Mouse (Mus musculus) layer of hippocampus, adult 2 months (tissue): Measurements from ENCODE around the gene Pdia5. TPM values are rescaled to one million over a fixed set of nuclear protein-coding genes. Genes with fewer than 3 reads are reported as not detected.
A peak's percentile ranks its signal among the peaks of the same experiment; 100 is the strongest.

Source experiments
- DNase-seq, 2 experiments: peaks; one replicate each; pipeline ENCODE4 v3.0.0; 2022; ENCODE audit warnings: low spot score in 2 of 2
- H3K27ac ChIP-seq: fragments of 200-600 bp; 2 replicates; pipeline ENCODE4 v1.8.1; 2022
- H3K4me3 ChIP-seq: fragments of 200-600 bp; 2 replicates; pipeline ENCODE4 v1.8.1; 2022; ENCODE audit warnings: mild to moderate bottlenecking
- CTCF ChIP-seq: fragments of 200-600 bp; conservative IDR thresholded peaks from 2 replicates; pipeline ENCODE4 v1.8.1; 2022; ENCODE audit warnings: antibody characterized with exemption, mild to moderate bottlenecking, moderate library complexity
- long read RNA-seq, 2 experiments: library from polyadenylated mRNA; stranded (forward); transcript quantifications; one replicate each; pipeline ENCODE4 v2.0.0; 2021; ENCODE audit warnings: borderline mapping rate in 2 of 2
- total RNA-seq, 2 experiments: library from RNA; stranded (reverse); gene quantifications; 2 replicates each; pipeline ENCODE4 v1.2.3; 2021

The Pdia5 gene
- total RNA-seq = 1 to 10 TPM; 3.0 to 3.8 TPM
- long read RNA-seq, experiment 1, partial matches to known transcripts = 1 of 2 reads
- long read RNA-seq, experiment 1, other reads (novel, unspliced or antisense) = 1 of 2 reads
- long read RNA-seq, experiment 2 = 0 reads

GRCm38 (mm10) chr16:35490231-35491070 is at the start of gene Pdia5:
TSS of gene Pdia5 (minus strand) at chr16:35490873.
- TF ChIP-seq CTCF = no peak
- peak; percentile 85 to 92 for DNase-seq
- Histone ChIP-seq H3K27ac (peak within 1 kb of the TSS; percentile 28; the same call in 1 of the 2 replicates), H3K4me3 (peak within 1 kb of the TSS; percentile 82)

DNA sequence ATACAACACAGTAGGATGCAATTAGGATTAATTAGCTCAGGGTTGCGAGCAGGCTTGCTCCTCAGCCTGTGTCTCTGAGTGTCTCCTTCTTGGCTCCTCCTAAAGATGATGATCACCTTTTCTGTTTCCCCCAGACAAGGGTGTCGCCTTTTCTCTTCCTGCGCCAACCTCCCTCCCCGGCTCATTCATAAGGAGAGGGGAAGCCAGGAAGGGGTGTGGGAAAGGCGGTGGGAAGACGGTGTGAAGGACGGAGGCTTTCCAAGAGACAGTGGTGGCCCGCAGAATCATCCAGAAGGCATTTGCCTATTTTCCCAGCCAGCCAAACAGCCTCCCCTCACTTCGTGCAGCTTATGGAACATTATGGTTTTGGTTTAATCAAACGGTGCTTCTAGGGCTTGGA is 48.4 kb upstream of the Pdia5 start:
- Histone ChIP-seq H3K4me3 (no peak overlapping the region), H3K27ac (no peak overlapping the region)
- no peak for DNase-seq
- TF ChIP-seq CTCF = no peak

- Histone ChIP-seq H3K27ac (no peak overlapping the region), H3K4me3 (no peak overlapping the region)
- no peak for DNase-seq
- TF ChIP-seq CTCF = no peak
These were observed 47.0 kb upstream of the Pdia5 start for GRCm38 (mm10) chr16:35537651-35538050.

- no peak for DNase-seq
These were observed 44.0 kb upstream of the Pdia5 start for GRCm38 (mm10) chr16:35534630-35535029.

DNA sequence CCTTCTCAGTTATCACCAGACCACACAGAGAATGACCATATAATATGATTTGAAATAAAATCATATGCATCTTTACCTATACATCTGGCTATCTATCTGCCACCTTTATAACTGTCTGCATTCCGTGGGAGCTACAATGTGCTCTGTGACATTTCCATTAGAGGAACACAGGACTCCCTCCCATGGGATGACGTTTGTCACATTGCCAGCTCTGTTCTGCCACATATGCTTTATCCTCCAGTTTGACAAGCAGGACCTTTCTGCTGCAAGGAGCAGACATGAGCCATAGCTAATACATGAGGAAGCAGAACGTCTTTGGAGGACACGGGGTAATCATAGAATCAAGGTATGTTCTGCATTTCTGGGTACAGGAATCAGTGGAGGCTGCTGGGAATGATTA is 33.5 kb upstream of the Pdia5 start:
- no peak overlapping the region for H3K4me3 ChIP-seq
- no peak for TF ChIP-seq CTCF
- no peak for DNase-seq
- H3K27ac ChIP-seq = no peak overlapping the region

More at GRCm38 (mm10) chr16:35534630-35535029, 44.0 kb upstream of the Pdia5 start:
- no peak overlapping the region for H3K27ac ChIP-seq
- no peak overlapping the region for H3K4me3 ChIP-seq
- no peak for TF ChIP-seq CTCF

GRCm38 (mm10) chr16:35519245-35519644 is 28.6 kb upstream of the Pdia5 start:
- DNase-seq = no peak
- Histone ChIP-seq H3K4me3 (no peak overlapping the region), H3K27ac (no peak overlapping the region)
- no peak for TF ChIP-seq CTCF

- Histone ChIP-seq H3K27ac (no peak overlapping the region), H3K4me3 (no peak overlapping the region)
- no peak for TF ChIP-seq CTCF
- no peak for DNase-seq
These were observed 27.6 kb upstream of the Pdia5 start for GRCm38 (mm10) chr16:35517976-35518951.

GRCm38 (mm10) chr16:35515977-35516612 is 25.4 kb upstream of the Pdia5 start:
- DNase-seq = no peak
- Histone ChIP-seq H3K27ac (no peak overlapping the region), H3K4me3 (no peak overlapping the region)
- TF ChIP-seq CTCF = no peak

DNA sequence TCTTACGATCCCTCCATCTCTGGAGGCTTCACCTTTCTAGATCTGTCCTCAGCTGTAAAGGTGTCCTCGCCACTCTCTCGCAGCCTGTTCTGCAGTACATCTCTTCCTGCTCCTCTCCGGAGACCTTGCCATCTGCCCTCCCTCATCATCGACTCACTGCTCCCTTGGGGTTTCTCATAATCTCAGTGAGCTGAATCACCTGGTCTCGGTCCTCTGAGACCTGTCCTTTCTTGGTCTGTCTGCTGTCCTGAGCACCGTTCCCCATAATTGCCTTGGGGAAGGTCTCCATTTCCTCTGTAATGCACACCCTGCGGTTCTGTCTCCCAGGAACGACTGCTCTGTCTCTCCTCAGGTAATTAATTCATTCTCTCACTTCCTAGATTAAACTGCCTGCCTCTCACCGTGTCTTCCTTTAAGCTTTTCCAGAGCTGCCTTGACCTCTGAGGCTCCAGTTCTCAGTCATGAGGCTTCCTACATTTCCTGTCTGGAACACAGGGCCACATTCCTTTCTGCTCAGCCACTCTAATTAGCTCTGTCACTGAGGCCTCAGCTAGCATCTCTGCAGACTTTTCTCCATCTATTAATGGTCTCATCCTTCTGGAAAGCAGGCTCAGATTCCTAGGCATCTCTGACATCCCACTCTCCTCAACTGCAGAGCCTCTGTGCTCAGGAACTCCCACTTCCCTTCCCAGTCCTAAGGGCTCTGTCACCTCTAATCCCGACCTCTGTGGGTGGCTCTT is 18.8 kb upstream of the Pdia5 start:
- no peak for TF ChIP-seq CTCF
- H3K27ac ChIP-seq = no peak overlapping the region

DNA sequence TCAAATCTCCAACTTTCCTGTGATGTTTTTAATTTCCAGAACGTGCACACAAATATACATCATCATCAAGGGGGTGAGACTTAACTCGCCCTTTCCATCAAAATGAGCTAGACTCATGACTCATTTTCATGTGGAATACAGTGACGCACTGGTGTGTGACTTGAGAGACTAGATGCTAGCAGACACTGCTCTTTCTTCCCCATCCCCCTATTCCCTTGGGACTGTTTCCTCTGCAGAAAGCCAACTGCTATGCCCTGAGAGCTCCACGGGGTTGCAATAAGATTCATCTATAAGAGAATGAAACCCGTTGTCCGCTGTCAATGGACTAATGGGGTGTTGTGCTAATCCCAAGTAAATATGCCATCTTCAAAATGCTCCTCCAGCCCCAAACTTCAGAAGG is 17.9 kb upstream of the Pdia5 start:
- DNase-seq = no peak
- no peak for TF ChIP-seq CTCF
- H3K4me3 ChIP-seq = no peak overlapping the region
- no peak overlapping the region for H3K27ac ChIP-seq

More for the DNA sequence above, 18.8 kb upstream of the Pdia5 start:
- DNase-seq = no peak
- no peak overlapping the region for H3K4me3 ChIP-seq

DNA sequence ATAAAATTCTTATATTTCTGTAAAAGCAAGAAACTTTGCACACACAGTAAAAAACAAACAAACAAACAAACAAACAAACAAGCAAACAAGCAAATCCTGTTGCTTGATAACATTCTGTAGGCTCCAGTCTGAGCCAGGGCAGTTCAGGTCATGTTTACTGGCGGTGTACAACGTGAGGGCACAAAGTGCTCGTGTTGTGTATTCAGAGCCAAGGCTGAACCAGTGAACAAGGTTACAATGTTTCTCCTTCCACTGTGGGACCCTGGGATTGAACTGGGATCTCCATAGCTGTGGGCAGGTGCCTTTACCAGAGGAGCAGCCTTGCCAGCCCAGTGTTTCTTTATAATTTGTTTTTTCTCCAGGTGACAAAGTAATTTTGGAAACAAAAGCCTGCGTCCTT is 15.1 kb upstream of the Pdia5 start:
- TF ChIP-seq CTCF = no peak
- Histone ChIP-seq H3K27ac (no peak overlapping the region), H3K4me3 (no peak overlapping the region)
- no peak for DNase-seq

- Histone ChIP-seq H3K27ac (no peak overlapping the region), H3K4me3 (no peak overlapping the region)
- no peak for DNase-seq
- TF ChIP-seq CTCF = no peak
These were observed 13.6 kb upstream of the Pdia5 start for GRCm38 (mm10) chr16:35504266-35504665.
